Mouse (Mus musculus) embryo, embryonic 11 days (tissue): Measurements from ENCODE around the gene Pigo.

Source experiments
- DNase-seq: peaks from one replicate; pipeline ENCODE4 v3.0.0-alpha.2; 2015

Gene Pigo

DNA sequence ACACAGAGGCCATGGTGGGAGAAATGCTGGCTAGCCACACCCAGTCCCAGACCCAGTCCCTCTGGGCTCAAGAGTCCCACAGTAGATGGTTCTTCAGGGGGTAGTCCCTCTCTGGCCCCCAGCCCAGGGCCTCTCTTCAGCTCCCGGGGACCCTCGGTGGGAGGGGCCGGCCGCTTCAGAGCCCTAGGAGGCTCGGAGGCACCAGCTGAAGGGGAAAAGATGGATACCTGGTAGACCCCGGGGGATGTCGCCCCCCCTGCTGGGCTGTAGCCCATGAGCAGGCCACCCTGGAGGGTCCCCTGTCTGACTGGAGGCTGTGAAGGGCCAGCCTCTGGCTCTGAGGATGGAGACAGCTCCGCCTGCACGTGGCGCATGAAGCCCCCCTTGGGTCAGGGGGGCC, 10.7 kb upstream of the Pigo start:
- DNase-seq, result no peak

DNA sequence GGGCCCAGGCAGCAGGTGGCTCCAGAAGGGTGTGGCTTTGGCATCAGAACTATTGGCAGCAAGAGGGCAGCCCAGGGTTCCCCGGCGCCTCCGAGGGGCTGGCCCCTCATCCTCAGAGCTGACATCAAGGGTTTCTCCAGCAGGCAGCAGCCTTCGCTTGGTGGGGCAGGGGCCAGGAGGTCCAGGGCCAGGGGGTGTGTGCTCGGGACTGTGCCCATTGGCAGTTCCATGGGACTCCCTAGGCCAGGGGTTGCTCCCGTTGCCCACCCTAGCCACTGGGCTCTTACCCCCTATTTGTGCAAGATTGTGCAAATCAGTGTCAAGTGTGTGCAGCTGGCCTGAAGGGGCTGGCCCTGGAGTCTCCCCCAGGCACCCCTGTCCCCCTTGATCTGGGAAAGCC, 10.2 kb upstream of the Pigo start:
- no peak for DNase-seq

DNA sequence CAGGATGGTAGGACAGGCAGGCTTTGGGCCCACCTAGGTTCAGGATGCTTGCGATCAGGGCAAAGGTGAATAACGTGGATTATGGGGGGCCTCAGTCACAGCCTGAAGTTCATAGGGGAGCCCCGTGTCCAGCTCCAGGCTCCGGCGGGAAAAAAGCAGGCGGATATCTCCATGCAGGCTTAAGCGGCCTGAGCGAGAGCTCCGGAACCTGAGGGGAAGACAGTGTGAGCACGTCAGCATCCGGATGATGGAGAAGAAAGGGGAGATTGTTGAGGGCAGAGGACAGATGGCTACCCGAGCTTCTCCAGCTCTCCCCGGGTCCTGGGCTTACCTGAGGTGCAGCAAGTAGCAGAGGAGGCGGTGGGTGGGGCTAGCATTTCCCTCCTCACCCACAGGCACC, 7.9 kb upstream of the Pigo start:
- no peak for DNase-seq

DNA sequence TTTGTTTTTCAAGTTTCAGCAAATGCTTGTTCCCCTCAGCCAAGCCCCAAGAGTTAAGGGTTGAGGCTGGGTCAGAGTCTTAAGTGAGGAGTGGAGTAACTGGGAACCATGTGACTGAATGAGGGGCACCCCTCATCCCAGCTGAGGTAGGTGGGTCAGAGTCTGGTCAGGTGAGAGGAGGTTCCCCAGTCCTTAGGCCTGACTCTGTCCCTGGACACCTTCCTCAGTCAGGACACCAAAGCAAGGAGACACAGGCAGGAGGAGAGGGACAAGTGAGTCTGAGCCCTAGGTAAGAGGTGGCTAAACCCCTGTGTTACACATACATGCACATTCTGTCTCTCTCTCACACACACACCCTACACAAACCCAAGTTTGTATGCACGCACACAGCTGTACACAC, 6.9 kb upstream of the Pigo start:
- no peak for DNase-seq

DNA sequence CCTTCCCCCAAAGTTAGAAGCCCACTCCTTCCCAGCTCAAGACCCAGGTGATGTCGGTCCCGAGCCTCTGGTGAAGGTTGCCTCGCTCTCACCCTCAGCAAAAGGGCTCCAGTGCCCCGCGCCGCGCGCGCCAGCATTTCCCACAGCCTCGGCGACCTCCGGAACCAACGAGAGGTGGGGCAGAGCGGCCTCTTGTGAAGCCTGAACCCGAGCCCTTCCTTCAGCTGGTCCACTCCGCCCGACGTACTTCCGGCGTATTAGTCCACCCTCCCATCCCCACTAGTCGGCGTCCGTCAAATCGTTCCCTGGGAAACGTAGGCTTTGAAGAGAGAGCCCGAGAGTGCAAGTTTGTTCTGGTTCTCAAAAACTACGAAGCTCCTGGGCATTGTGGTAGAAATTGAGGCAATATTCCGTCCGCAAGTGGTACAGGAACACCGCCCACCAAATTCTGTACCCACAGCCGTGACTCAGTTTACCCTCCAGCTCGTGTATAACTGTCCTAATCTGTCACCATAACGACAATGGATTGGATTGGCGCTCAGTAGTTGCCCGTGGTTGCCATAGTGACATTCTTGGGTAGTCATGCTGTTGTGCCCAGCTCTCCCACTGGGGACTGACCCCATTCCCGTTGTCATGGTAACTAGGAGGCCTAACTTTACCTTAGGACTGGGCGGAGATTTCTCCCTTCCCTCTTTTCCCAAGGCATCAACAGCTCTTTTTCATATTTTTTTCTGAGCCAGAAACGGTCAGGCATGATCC, 5.8 kb upstream of the Pigo start, which contains the start of gene Stoml2:
TSS of gene Stoml2 (minus strand) at position 474 of the 759 bp plus-strand sequence.
- DNase-seq, result peak; percentile 97

DNA sequence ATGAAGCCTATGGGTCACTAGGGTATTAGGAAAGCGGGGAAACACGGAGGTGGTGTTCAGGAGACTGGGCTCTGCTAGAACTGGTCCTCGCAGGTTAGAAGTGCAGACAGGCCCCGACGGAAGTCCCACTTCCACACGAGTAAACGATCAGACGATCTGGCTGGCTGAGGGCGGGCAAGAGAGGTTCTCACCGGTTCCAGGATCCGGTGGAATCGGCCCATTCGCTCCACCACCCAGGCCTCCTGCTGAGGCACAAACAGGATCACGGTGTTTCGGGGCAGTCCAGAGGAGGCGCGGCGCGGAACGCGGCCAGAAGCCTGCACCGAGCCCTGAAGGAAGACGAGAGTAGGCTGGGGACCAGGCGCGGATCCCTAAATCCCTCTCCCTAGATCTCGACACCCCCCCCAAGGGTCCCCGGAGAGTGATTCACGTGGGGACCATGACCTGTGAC, 5.2 kb upstream of the Pigo start:
- DNase-seq, result peak; percentile 36

DNA sequence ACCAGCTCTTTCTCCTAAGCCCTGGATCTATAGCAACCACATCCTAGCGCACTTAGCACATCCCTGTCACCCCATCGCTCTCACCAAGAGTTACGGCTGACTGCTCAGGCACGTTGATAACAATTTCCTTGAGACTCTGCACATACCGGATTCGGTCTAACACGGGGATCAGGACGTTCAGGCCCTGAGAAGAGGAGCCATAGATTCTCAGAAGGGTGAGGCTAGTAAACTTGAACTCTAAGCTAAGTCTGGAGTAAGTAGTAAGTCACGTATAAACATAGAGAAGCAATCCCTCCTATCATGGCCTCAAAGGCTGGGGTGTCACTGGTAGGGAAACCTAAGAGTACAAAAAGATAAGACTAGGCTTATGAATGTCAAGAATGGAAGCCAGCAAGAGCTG, 4.7 kb upstream of the Pigo start:
- no peak for DNase-seq

DNA sequence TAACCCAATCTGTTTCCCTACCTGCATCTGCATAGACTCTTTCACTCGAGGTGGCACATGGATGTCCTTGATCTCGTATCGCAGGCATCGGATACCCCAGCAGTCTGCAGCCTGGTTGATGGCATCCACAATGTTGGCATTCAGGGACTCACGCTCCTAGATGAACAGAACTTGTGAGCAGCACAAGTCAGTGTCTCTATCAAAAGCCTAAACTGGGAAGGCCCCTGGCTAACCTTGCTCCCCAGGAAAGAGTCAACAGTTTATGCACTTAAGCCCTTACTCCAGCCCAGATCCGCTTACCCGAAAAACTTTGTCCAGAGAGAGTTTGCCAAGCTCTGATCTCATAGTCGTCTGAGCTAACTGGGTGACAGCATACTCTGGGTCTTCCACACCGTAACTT, 4.1 kb upstream of the Pigo start:
- no peak for DNase-seq

DNA sequence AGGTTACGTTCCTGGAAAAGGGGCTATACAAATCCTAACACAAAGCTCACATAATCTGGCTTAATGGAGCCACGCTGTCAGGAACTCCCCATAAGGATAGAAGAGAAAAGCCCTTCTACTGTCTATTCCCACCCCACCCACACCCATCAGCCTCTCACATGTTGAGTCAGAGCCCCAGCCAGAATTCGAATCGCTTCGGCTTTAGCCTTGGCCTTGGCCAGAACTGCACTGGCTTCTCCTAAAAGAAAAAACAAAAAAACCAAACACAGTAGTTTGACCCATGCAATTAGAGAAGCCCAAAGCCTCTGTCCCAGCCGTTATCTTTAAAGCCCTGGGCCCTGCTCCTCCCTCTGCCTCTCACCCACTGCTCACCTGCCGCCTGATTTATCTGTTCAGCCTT, 3.5 kb upstream of the Pigo start:
- DNase-seq, result no peak

DNA sequence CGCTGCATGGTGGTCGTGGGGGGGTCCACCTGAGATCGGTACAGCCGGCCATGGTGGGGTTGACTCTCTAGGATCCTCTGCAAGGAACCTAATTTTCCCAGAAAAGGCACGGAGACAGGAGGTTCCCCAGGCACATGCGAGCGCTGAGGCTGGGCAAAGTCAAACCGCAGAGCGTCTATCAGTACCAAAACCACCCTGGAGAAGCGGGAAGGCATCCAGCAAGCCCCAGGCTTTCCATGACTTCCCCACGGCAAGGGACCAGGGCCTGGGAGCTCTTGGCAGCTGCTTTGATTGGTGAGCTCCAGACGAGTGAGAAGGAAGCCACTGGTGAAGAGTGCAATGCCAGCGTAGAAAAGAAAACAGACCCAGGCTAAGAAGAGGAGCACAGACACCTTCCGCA, 946 bp downstream of the Pigo start:
- no peak for DNase-seq

DNA sequence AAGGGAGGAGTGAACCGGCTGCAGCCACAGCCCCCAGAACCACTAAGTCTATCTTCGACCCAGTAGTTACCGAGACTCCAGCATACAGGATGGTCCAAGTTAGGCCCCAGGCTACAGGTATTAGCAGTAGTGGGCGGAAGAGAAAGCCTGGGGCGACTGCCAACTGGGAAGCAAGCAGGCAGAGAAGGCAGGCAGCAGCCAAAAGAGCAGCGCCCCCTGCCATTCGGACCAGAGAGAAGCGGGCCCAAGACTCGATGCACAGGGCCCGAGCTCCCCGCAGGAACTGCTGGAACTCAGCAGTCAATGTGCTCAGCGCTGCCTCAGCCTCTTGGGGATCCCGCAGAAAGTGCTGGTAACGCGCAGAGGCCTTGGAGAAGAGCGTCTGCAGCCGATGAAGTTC, 4.3 kb downstream of the Pigo start:
- no peak for DNase-seq

DNA sequence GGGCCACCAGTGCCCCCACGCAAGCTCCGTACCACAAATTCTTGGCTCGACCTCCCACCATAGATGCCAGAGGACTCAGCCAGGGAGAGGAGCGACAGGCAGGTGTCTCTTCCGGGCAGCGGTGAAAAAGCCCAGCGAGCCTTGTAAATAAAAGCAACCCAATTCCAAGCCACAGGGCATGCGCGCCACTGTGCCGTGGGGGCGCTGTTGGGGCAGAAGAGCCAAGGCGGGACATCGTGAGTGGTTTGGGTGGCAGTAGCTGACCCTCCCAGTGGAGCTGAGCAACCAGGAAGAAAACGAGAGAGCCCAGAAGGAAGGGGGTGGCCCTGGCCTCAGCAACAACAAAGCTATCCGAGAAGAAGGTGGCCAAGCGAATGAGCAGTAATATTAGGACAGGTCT, 4.7 kb downstream of the Pigo start:
- DNase-seq, result no peak

DNA sequence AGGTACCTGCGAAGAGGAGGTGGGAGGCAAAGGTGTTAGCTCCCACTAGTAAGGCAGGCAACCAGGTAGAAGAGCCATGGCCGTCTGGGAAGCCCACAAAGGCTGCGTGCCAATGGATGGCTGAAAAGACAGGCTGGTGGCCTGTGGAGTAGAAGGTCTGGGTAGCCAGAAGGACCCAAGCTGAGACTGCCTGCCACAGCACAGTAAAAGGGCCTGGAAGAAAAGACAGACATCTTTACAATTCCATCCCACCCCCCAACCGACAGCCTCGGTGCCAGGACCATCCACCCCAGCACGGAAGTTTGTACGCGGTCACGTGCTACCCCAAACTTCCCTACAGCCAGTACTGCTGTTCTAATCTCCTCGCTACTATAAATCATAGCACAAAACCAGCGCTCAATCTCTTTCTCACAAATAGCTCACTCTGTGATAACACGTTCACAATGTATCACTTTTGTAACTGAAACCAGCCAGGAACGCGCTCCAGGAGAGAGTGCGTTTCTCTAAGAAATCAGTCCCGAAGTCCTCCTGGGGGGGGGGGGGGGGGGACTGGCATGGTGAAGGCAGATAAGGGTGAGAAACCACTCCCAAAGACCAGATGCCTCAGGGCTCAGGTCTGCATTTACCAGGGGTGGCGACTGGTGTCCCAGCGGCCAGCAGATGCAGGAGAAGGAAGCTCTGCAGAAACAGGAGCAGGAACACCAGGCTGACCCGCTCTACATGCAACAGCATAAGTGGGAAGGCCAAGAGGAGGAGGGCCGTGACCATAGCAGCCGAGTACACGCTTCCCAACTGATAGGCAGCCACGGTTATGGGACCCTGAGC, 5.8 kb downstream of the Pigo start:
- DNase-seq, result no peak

DNA sequence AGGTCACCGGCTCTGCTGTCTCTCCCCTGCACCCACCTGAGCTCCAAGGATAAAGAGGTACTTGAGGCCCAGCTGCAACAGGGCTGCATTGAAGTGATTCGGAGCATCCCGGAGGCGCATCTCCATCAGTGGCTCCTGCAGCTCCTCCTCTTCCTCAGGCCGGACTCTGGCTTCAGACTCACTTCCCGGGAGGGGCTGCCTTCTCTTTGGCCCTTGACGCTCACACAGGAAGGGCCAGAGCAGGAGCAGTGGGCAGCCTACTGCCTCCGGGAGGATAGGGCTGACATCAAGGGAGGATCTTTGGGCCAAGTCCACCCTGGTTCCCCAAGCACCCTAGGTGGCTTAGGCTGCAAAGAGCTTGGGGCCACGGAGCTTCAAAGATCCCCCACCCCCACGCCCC, 6.4 kb downstream of the Pigo start:
- DNase-seq, result no peak

DNA sequence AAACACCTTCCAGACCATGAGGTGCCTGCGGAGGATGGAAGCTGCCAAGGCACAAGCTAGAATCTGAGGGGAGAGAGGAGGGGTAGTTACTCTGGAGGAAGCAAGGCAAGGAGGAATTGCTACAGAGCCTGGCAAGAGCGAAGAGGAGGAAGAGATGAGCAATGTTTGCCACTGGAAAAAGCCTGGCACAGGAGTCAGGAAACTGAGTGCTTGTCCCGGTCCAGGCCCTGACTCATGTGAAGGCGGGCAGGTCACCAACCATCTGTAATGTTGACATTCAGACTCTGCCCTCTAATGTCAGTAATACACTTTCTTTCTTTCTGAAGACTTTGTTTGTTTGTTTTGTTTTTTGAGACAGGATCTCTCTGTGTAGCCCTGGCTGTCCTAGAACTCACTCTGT, 7.5 kb downstream of the Pigo start:
- no peak for DNase-seq

DNA sequence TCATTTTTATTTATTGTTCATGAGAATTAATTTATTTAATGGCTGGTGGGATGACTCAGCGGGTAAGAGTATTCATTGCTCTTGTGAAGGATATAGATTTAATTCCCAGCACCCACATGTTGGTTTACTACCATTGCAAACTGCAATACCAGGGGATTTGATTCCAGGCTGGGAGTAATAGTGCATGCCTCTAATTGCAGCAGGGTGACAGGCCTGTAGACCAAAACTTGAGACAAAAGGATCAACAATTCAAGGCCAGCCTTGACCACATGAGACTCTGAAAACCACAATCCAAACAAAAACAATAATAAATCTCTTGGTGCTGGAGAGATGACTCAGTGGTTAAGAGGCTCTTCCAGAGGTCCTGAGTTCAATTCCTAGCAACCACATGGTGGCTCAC, 13.5 kb downstream of the Pigo start:
- no peak for DNase-seq

DNA sequence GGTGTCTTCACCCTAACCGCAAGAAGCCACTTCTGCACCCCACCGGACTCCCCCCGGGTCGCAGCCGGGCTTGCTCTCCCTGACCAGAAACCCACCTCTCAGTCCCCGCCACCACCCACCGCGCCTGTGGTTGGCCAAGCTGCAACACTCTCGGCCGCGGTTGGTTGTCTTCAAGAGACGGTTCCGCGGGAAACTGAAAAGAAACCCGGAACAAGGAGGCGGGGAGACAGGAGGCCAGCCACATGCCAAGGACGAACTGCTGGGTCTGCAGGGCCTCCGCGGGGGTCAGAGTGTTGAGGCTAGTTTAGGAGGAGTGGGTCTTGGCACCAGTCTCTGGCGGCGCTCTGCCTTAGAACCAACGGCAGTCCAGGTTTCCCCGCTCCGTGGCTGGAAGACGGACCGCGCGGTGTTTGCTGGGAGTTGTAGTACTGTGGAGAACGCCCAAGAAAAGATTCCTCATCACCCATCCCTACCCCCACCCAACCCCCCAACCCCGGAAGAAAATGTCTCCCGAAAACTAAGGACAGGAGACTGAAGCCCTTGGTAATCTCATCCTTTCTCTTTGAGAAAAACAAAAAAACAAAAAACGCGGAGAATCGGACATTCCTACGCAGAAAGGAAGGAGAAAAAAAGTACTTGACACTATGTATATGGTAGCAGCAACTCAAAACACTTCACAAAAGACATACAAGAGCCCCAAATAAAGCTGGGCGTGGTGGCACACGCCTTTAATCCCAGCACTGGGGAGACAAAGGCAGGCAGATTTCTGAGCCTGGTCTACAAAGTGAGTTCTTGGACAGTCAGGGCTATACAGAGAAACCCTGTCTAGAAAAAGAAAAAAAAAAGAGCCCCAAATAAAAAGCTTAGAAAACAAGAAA, 15.2 kb downstream of the Pigo start, which contains the start of gene Fancg:
TSS of gene Fancg (minus strand) at position 346 of the 878 bp plus-strand sequence.
- DNase-seq, result peak; percentile 94

DNA sequence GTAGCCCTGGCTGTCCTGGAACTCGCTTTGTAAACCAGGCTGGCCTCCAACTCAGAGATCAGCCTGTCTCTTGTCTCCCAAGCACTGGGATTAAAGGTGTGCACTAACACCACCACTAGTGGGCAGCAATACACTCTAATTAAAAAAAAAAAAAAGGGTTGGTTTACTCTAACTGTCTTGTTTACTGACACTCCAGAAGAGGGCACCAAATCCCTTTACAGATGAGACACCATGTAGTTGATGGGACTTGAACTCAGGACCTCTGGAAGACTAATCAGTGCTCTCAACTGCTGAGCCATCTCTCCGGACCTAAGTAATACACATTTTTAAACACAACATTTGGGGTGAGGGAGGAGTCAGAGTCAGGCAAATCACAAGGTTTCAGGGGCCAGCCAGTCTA, 19.9 kb downstream of the Pigo start:
- peak; percentile 39 for DNase-seq

DNA sequence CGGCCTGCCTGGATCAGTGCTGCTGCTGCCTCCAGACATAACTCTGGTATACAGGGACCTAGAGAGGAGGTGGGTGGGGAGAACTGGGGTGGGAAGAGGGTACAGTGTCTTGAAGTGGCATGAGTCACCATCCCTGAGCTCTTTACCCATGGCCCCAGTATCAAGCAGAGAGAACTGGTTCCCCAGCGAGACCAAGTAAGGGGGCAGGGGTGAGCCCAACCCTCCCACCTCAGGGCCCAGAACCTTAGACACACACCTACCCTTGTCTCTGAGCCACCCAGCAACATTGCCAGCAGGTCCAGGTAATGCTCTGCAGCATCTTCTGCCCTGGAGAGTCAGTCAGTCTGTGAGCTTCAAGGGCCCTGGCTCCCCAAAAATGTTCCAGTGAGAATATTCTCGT, 20.7 kb downstream of the Pigo start:
- DNase-seq, result no peak

DNA sequence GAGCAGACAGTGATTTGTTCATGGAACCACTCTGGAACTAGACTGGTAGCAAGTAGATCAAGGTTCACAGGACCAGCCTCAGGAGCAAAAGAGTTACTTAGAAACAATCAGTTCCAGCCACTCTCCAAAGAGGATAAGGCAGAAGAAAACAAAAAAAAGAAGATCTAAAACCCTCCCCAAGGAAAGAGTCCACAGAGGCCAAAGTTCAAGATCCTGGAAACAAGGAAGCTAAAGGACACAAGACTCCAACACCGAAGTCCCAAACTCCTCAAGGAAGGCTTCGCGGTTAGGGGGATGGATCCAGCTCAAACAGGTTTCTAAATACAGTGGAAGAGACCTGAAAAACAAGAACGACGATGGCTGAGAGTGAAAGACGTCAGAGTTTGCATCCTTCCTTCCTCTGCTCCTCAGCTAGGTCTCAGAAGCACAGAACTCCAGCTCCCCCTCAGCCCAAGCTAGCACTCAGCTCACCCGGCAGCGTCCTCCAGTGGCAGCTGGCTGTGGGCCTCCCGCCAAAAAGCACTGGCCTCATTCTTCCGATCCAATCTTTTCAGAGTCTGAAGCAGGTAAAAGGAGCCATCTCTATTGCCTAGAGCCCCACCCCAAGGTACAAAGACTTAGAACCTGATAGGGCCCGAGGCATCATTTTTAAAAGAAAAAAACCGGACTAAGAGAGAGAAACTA, 22.7 kb downstream of the Pigo start:
- no peak for DNase-seq

DNA sequence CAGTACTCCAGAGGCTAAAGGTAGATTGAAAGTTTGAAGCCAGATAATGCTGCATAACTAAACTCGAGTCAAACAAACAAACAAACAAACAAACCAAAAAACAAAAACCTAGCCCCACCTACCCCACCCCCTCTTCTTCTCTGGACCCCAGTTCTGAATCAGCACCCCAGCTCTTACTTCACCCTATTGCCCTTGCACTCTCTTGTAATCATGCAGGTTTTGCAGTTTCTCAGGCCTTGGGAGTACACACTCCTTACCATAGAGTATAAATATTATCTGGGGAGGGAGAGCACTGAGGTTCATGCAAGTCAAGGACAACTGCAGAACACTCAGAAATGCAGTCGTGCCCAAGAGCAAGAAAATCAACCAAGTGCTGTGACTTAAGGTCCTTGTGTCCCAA, 24.3 kb downstream of the Pigo start:
- DNase-seq, result no peak

DNA sequence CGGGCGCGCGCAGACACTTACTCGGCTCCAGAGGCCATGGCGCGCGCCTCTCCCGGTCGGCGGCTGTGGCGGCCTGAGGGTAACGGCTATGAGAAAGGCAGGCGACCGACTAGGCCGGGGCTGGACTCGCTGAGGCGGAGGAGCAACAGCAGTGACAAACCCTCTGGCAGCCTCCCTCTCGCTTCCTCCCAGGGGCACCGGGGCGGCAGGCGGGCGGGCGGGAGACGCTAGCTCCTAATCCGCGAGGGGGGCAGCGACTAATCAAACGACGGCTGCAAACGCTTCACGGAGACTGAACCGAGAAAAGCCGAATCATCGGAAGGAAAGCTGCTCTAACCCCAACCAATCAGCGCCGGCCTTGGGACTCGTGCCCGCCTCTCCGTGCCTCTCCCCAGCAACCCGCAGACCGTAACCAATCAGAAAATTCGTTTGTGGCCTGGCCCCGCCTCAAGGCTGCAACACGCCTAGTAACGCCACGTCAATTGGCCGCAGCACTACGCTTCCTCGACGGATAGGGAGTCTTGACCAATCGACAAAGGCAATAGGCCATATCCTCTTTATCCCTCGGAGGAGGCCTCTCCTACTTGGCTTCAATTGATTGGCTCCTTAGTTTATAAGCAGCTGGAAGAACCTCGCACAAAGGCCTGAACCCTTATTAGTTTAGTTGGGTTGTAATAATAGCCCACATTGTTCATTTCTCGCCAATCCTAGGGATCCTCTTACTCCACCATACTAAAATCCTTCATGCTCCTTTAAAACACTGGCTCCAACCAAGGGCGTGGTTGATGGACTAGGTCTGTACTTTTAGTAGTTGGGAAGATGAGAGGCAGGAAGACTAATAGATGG, 25.3 kb downstream of the Pigo start, which contains the start of gene Vcp:
TSS of gene Vcp (minus strand) at position 367 of the 846 bp plus-strand sequence.
- DNase-seq, result peak; percentile 99
